Mouse (Mus musculus) mesoderm, embryonic 11.5 days (tissue): ENCODE results near the gene Rmnd5a.
"Not testable (repeated sequence)": the region's sequence is repeated elsewhere in the genome, so short reads cannot be mapped to it uniquely, and the experiment has no call there.

Experiments
- DNase-seq: peaks from one replicate; pipeline ENCODE4 v3.0.0-alpha.2; 2012; ENCODE audit warnings: low read depth, low spot score

Gene Rmnd5a

DNA sequence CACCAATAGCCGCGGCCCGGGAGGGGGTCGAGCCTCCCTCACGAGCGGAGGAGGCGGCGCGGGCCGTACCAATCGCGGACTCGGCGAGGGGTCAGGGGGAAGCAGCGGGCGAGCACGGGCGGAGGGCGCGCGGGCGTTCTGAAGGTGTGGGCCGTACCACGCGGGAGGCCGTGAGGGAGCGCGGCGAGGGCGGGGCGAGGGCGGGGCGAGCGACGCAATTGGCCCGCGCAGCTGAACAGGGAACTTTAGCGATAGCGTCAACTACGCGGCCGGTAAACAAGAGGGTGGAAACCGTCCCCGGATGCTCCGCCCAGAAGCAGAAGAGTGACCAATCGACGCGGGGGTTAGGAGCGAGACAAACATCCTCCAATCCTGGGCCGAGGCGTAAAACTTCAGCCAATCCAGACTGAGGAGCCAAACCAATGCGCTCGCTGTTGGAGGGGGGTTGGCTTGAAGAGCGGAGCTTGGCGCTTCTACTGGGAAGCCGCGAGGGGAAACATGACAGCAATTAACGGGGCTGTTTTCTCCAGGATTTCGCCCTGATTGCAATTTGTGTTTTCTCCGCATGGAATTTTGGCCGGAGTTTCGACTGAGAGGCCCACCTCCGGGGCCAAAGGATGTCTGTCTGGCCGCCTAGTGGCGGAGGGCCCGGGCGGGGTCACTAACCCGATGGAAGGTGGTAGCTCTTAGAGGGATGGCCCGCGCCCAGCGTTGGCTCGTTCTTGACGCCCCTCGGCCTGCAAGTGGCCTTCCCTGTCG, at the start of gene Rmnd5a:
Gene Rmnd5a, minus strand, starts transcription at position 146 of the 759 bp plus-strand sequence.
- peak; percentile 99 for DNase-seq

- no peak for DNase-seq
Observed at GRCm38 (mm10) chr6:71487966-71488365, 47.5 kb upstream of the Rmnd5a start.

GRCm38 (mm10) chr6:71486867-71487266, 46.4 kb upstream of the Rmnd5a start:
- DNase-seq = no peak

GRCm38 (mm10) chr6:71486226-71486625, 45.8 kb upstream of the Rmnd5a start:
- DNase-seq = no peak

- DNase-seq = no peak
Observed at GRCm38 (mm10) chr6:71485246-71485645, 44.8 kb upstream of the Rmnd5a start.

DNA sequence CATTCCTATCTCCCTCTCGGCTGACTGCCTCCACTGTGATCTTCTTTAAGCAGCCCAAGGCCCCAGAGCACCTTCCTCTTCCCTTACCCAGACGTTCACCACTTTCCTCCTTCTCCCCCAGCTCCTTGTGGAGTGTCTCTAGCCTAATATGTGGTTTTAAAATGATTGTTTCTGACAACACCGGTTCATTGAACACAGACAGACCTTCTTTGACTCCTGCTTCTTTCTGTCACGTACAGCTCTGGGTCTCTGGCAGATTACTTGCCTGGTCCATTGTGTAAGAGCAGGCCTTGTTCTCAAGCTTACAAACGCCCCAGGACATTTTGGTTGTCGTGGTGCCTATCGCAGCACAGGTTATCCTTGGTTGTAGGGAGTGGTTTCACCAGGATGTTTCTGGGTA, 40.7 kb upstream of the Rmnd5a start:
- DNase-seq = no peak

GRCm38 (mm10) chr6:71480136-71480535, 39.7 kb upstream of the Rmnd5a start:
- no peak for DNase-seq

GRCm38 (mm10) chr6:71479588-71479987, 39.2 kb upstream of the Rmnd5a start:
- DNase-seq = not testable (repeated sequence)

GRCm38 (mm10) chr6:71478816-71479568, 38.6 kb upstream of the Rmnd5a start:
- DNase-seq = not testable (repeated sequence)

- no peak for DNase-seq
Observed at GRCm38 (mm10) chr6:71476783-71477182, 36.3 kb upstream of the Rmnd5a start.

DNA sequence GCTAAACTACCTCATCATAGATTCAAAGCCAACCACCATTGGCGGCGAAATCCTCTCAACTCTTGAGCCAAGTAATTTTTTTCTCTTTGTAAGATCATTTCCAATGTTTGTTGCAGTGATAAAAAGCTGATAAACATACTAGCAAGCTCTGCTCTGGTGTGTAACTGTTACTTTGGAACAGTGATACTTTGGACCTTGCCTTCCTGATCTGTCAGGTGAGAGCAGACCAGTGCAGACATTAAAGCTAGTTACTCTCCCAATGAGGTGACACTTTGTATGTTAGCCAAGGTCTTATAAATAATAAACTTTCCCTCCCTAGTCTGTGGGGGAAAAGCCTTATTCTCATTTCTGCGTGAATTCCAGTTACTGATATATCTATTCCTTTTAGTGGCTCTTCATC, 35.2 kb upstream of the Rmnd5a start:
- DNase-seq = no peak

- DNase-seq = no peak
Observed at GRCm38 (mm10) chr6:71472786-71473185, 32.3 kb upstream of the Rmnd5a start.

GRCm38 (mm10) chr6:71471830-71472520, 31.5 kb upstream of the Rmnd5a start:
- no peak for DNase-seq

DNA sequence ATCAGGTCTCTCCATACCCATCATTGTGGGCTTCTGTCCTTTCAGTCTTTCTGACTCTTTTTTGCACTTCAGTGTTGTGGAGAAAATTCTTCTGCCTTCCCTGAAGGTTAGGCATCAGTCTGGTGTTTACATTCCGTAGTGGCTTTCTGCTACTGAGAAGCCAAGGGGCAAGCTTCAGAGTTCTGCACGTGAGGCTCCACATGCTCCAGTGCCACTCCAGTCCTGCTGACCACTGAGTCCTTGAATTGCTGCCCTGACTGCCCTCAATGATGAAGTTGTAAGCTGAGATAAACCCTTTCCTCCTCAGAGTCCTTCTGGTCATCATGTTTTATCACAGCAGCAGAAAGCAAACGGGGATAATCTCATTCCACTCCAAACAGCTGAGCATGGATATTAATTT, 28.9 kb upstream of the Rmnd5a start:
- DNase-seq = no peak

GRCm38 (mm10) chr6:71467766-71468165, 27.3 kb upstream of the Rmnd5a start:
- no peak for DNase-seq

DNA sequence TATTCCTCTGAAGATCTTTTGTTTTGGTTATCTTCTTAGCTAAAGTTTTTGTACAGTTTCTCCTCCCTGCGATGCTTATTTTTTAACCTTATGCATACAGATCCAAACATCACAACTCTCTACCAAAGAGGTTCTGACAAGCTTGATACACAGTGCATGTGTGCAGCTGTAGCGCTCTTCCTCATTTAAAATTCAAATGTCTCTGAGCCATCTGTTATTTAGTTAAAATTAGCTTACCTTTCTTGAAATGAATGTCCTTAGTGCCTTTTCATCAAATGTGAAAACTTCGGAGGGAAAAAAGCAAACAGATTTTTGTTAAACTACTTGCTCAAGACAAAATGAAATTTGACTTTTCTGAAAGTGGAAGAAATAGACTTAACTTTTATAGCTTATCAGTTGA, 24.7 kb upstream of the Rmnd5a start:
- no peak for DNase-seq

- DNase-seq = no peak
Observed at GRCm38 (mm10) chr6:71457956-71458608, 17.6 kb upstream of the Rmnd5a start.

DNA sequence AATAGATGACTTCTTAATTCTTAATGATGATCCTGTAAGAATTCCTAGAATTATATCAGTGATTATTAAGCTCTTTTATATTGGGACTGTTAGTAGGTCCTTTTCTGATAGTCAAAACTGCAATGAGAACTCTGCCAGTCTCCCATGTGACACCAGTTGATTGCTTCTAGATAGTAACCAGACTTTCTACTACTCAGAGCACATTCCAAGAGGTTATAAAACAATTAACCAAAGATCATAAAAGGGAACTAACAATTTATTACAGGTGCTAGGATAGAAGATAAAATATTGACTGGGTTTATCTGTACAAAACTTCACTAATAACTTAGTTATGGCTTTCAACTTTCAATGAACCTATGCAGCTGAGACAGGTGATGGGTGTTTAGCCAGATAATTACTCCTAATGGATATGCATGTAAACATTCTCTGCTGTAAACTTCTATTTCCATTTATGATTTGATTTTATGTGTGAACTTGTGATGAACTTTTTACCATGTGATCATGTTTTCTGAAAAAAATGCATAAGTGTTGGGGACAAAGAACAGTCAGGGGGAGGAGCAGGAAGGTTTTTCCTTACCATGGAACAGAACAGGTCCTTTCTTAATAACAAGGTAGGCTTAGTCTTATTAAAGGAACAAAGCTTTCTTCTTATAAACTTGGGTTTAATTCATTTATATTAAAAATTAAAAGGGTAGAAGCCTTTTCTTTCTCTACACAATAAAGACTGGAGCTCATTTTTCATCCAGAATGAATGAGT, 13.7 kb upstream of the Rmnd5a start:
- DNase-seq = not testable (repeated sequence)

GRCm38 (mm10) chr6:71452792-71453191, 12.4 kb upstream of the Rmnd5a start:
- DNase-seq = no peak

DNA sequence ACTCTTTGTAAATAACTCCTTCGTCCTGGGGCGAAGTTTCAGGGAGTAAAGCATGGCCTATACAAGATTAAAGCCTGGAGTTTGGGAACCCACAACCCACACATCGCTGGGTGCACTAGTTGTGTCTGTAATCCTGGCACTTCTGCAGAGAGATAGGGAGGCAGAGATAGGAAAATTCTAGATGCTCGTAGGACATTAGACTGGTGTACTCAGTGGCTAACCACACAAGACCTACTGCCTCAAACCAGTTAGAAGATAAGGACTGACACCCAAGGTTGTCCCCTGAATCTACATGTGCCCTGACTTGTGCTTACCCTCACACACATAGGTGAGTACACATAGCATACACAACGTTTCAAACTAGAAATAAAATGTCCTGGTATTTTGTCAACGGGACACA, 5.1 kb upstream of the Rmnd5a start:
- no peak for DNase-seq

- no peak for DNase-seq
Observed at GRCm38 (mm10) chr6:71444756-71445155, 4.3 kb upstream of the Rmnd5a start.
